Mouse (Mus musculus): Measurements from ENCODE around the gene Nfia. TPM values are rescaled to one million over a fixed set of nuclear protein-coding genes. Genes with fewer than 3 reads are reported as not detected.

The Nfia gene
- total RNA-seq, 4 experiments from 2014 or later: 55.9 to 77.3 (median 71.0) TPM

GRCm38 (mm10) chr4:97810348-97810939 is 37.9 kb downstream of the Nfia start:
- DNase-seq (ENCODE audit: low spot score in 2 of 2): no peak

GRCm38 (mm10) chr4:97813035-97813434 is 40.5 kb downstream of the Nfia start:
- no peak for DNase-seq (ENCODE audit: low spot score in 2 of 2)

- DNase-seq (ENCODE audit: low spot score in 2 of 2): no peak
These were observed 41.5 kb downstream of the Nfia start for GRCm38 (mm10) chr4:97813996-97814395.

- DNase-seq (ENCODE audit: low spot score in 2 of 2): no peak
These were observed 42.0 kb downstream of the Nfia start for GRCm38 (mm10) chr4:97814515-97814914.

- DNase-seq (ENCODE audit: low spot score in 2 of 2): no peak
These were observed 43.5 kb downstream of the Nfia start for GRCm38 (mm10) chr4:97816001-97816400.

- DNase-seq (ENCODE audit: low spot score in 2 of 2): no peak
These were observed 44.2 kb downstream of the Nfia start for GRCm38 (mm10) chr4:97816753-97817152.

- DNase-seq (ENCODE audit: low spot score in 2 of 2): no peak
These were observed 45.2 kb downstream of the Nfia start for GRCm38 (mm10) chr4:97817741-97818140.

- no peak for DNase-seq (ENCODE audit: low spot score in 2 of 2)
These were observed 46.0 kb downstream of the Nfia start for GRCm38 (mm10) chr4:97818498-97818897.

GRCm38 (mm10) chr4:97819101-97819500 is 46.6 kb downstream of the Nfia start:
- DNase-seq (ENCODE audit: low spot score in 2 of 2): no peak

GRCm38 (mm10) chr4:97820474-97821259 is 48.1 kb downstream of the Nfia start:
- no peak for DNase-seq (ENCODE audit: low spot score in 2 of 2)

GRCm38 (mm10) chr4:97821556-97822251 is 49.2 kb downstream of the Nfia start:
- DNase-seq (ENCODE audit: low spot score in 2 of 2): no peak

GRCm38 (mm10) chr4:97823512-97823911 is 51.0 kb downstream of the Nfia start:
- no peak for DNase-seq (ENCODE audit: low spot score in 2 of 2)

GRCm38 (mm10) chr4:97824451-97824850 is 51.9 kb downstream of the Nfia start:
- DNase-seq (ENCODE audit: low spot score in 2 of 2): no peak

- DNase-seq (ENCODE audit: low spot score in 2 of 2): no peak
These were observed 52.9 kb downstream of the Nfia start for GRCm38 (mm10) chr4:97825432-97825831.

GRCm38 (mm10) chr4:97825841-97826240 is 53.3 kb downstream of the Nfia start:
- DNase-seq (ENCODE audit: low spot score in 2 of 2): no peak

- no peak for DNase-seq (ENCODE audit: low spot score in 2 of 2)
These were observed 54.6 kb downstream of the Nfia start for GRCm38 (mm10) chr4:97827115-97827514.

- no peak for DNase-seq (ENCODE audit: low spot score in 2 of 2)
These were observed 56.0 kb downstream of the Nfia start for GRCm38 (mm10) chr4:97828579-97828978.

GRCm38 (mm10) chr4:97829336-97830050 is 57.0 kb downstream of the Nfia start:
- DNase-seq (ENCODE audit: low spot score in 2 of 2): no peak

GRCm38 (mm10) chr4:97830051-97830853 is 57.7 kb downstream of the Nfia start:
- no peak for DNase-seq (ENCODE audit: low spot score in 2 of 2)

- DNase-seq (ENCODE audit: low spot score in 2 of 2): no peak
These were observed 58.5 kb downstream of the Nfia start for GRCm38 (mm10) chr4:97830935-97831608.
